Mouse (Mus musculus) neural tube, embryonic 14.5 days (tissue): ENCODE measurements around the gene Spaca6. TPM values are rescaled to one million over a fixed set of nuclear protein-coding genes. Genes with fewer than 3 reads are reported as not detected.

ENCODE experiments used
- ATAC-seq: fragments of 200-750 bp; cut with Nextera tagmentation; 2 replicates; pipeline ENCODE4 v1.8.0; 2017; ENCODE audit warnings: low read depth, mild to moderate bottlenecking, moderate TSS enrichment, moderate library complexity
- H3K27ac ChIP-seq: fragments of 300-500 bp; sonication (generic); 2 replicates; pipeline ENCODE4 v1.5.1; 2014; ENCODE audit warnings: low read depth, mild to moderate bottlenecking, control low read depth, low read length, moderate library complexity, mixed read lengths
- H3K27me3 ChIP-seq: fragments of 300-500 bp; sonication (generic); 2 replicates; pipeline ENCODE4 v1.6.1; 2014; ENCODE audit warnings: low read length; ENCODE audit not compliant: control insufficient read depth, insufficient read depth
- H3K36me3 ChIP-seq: fragments of 300-500 bp; sonication (generic); 2 replicates; pipeline ENCODE4 v1.6.1; 2014; ENCODE audit warnings: low read length, mixed read lengths; ENCODE audit not compliant: control insufficient read depth, insufficient read depth
- H3K4me1 ChIP-seq: fragments of 300-500 bp; sonication (generic); 2 replicates; pipeline ENCODE4 v1.6.1; 2014; ENCODE audit warnings: low read length; ENCODE audit not compliant: control insufficient read depth, insufficient read depth
- H3K4me2 ChIP-seq: fragments of 300-500 bp; sonication (generic); 2 replicates; pipeline ENCODE4 v1.6.1; 2014; ENCODE audit warnings: mild to moderate bottlenecking, low read depth, low read length, control low read depth
- H3K4me3 ChIP-seq: fragments of 300-500 bp; sonication (generic); 2 replicates; pipeline ENCODE4 v1.5.1; 2014; ENCODE audit warnings: low read depth, low read length, control low read depth, mixed read lengths
- H3K9ac ChIP-seq: fragments of 300-500 bp; sonication (generic); replicated peaks from 2 replicates; pipeline ENCODE4 v1.6.1; 2014; ENCODE audit warnings: low read depth, mild to moderate bottlenecking, control low read depth, low read length, mixed read lengths
- H3K9me3 ChIP-seq: fragments of 300-500 bp; sonication (generic); 2 replicates; pipeline ENCODE4 v1.6.1; 2016; ENCODE audit warnings: low read length; ENCODE audit not compliant: control insufficient read depth
- WGBS: fragments of 180-500 bp; shearing (Covaris S2); extraction: QIAGEN DNeasy Blood & Tissue Kit; methylation state at CpG from one replicate; pipeline ENCODE4 v1.1.7; 2014; 5-methylcytosine and 5-hydroxymethylcytosine counted together
- polyA plus RNA-seq: library from polyadenylated mRNA; unstranded; fragments of >200 nt; fragmentation: Nextera tagmentation; extraction: Ambion mirVana; gene quantifications from 2 replicates; pipeline ENCODE4 v1.2.1, GENCODE M21; 2014

The Spaca6 gene
- polyA plus RNA-seq, 1 experiment from 2014 or later, result 29.1 TPM

DNA sequence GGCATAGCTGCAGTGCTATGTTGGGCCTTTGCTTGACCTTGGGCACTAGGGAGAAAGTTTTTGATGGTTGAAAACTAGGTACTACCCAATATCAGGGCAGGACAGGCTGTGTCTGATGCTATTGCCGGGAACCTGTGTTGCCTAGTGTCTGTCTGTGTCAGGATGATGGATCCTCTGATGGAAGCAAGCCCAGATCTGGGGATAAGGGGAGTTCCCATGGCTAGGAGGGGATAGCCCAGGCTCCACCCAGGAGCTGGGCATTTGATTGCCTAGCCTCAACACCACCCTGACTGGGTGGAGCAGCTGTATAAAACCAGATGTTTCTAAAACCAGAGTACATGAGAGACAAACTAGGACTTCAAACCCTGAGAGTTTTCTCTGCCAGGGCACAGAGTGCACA is 29.7 kb downstream of the Spaca6 start:
- no peak for ATAC-seq
- Histone ChIP-seq H3K27ac (no peak overlapping the region), H3K27me3 (no peaks in the 10 kb centered on the region), H3K4me2 (no peak overlapping the region), H3K4me3 (no peak overlapping the region), H3K9ac (no peak overlapping the region), H3K36me3 (no peaks in the 10 kb centered on the region), H3K9me3 (no peaks in the 10 kb centered on the region), H3K4me1 (no peaks in the 10 kb centered on the region)
- WGBS, result 69% methylated on average over 1 of the region's 1 CpGs

DNA sequence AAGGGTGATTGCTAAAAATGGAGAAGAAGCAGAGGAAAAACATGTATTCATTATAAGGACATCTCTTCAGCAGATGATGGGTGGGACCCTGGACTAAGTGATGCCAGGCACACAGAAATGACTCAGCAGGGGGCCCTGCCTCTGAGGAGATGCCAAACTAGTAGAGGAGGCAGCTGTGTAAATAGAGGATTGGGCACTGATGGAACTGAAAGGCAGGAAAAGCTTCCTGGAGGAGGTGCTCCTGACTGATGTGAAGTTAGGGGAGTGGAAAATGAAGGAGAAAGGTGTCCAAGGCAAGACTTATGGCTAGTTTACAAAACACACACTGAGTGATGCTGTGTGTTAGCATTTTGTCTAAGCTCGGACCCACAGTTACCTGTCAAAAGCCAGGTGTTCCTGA is 30.5 kb downstream of the Spaca6 start:
- Histone ChIP-seq H3K4me3 (no peak overlapping the region), H3K27ac (no peak overlapping the region), H3K4me2 (no peak overlapping the region), H3K9ac (no peak overlapping the region), H3K36me3 (no peaks in the 10 kb centered on the region), H3K9me3 (no peaks in the 10 kb centered on the region), H3K27me3 (no peaks in the 10 kb centered on the region), H3K4me1 (no peaks in the 10 kb centered on the region)
- no peak for ATAC-seq
- WGBS, result 85% methylated on average over 1 of the region's 1 CpGs

DNA sequence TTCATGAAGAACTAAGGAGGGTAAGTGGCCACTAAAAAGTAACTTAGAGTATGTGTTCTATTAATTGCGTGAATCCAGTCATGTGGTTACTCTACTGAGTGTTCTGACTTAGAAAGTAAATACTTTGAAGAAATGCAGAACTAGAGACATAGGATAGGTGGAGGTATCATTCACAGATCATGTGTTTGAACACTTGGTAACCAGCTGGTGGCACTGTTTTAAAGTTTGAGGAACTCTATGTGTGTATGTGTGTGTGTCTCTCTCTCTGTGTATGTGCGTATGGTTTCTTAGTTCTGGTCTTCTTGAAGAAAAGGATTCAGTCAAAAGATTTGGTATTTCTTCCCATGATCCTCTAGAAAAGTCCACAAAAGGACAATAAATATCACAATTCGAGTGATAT is 33.2 kb downstream of the Spaca6 start:
- no peaks in the 10 kb centered on the region for H3K27me3 ChIP-seq
- no peak for ATAC-seq
- H3K9ac ChIP-seq, result no peak overlapping the region
- no peaks in the 10 kb centered on the region for H3K36me3 ChIP-seq
- no peak overlapping the region for H3K27ac ChIP-seq
- no peak overlapping the region for H3K4me3 ChIP-seq
- WGBS, result 91% methylated on average over 3 of the region's 3 CpGs
- no peak overlapping the region for H3K4me2 ChIP-seq
- H3K4me1 ChIP-seq, result no peaks in the 10 kb centered on the region
- no peaks in the 10 kb centered on the region for H3K9me3 ChIP-seq

DNA sequence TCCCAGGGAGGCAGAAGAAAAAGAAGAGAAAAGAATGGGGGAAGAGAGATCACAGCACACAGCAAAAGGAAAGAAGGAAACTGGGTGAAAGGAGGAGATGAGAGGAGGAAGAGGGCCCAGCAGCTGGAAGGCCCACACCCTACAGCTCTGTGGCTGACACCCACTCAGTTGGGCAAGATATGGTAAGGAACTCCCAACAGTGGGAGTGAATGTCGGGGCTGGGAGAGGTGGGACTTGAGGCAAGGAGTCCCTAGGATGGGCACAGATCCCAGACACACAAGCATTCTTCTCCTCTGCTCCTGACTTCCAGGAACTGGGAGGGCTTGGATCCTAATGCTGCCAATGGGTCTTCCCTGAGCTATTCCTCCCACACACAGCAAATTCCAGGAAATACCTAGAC is 35.4 kb downstream of the Spaca6 start:
- no peak overlapping the region for H3K9ac ChIP-seq
- H3K27me3 ChIP-seq, result no peaks in the 10 kb centered on the region
- H3K4me3 ChIP-seq, result no peak overlapping the region
- WGBS, result 79% methylated on average over 1 of the region's 1 CpGs
- no peak overlapping the region for H3K27ac ChIP-seq
- no peak overlapping the region for H3K4me2 ChIP-seq
- no peak for ATAC-seq
- no peaks in the 10 kb centered on the region for H3K9me3 ChIP-seq
- no peaks in the 10 kb centered on the region for H3K4me1 ChIP-seq
- H3K36me3 ChIP-seq, result no peaks in the 10 kb centered on the region

DNA sequence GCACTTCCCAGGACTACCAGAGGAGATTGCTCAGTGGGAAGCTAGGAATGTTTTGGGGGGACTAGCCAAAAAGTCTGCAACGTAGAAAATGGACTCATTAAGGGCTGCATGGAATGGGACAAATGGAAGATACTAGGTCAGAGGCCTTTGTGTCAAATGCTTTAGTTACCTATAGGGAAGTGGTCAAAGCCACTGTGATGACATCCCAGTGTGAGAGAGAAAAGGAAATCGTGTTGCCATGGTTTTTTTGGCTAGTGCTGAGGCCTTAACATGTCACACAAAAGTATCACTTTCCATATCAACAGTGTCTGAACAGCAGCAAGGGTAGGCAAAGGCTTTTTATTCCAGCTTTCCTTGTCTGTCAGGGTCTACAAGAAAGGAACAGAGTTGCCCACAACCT is 38.2 kb downstream of the Spaca6 start:
- Histone ChIP-seq H3K9ac (no peak overlapping the region), H3K4me1 (no peaks in the 10 kb centered on the region), H3K4me2 (no peak overlapping the region), H3K36me3 (no peaks in the 10 kb centered on the region), H3K9me3 (no peaks in the 10 kb centered on the region), H3K27me3 (no peaks in the 10 kb centered on the region), H3K27ac (no peak overlapping the region), H3K4me3 (no peak overlapping the region)
- 57% methylated on average over 2 of the region's 2 CpGs for WGBS
- no peak for ATAC-seq

DNA sequence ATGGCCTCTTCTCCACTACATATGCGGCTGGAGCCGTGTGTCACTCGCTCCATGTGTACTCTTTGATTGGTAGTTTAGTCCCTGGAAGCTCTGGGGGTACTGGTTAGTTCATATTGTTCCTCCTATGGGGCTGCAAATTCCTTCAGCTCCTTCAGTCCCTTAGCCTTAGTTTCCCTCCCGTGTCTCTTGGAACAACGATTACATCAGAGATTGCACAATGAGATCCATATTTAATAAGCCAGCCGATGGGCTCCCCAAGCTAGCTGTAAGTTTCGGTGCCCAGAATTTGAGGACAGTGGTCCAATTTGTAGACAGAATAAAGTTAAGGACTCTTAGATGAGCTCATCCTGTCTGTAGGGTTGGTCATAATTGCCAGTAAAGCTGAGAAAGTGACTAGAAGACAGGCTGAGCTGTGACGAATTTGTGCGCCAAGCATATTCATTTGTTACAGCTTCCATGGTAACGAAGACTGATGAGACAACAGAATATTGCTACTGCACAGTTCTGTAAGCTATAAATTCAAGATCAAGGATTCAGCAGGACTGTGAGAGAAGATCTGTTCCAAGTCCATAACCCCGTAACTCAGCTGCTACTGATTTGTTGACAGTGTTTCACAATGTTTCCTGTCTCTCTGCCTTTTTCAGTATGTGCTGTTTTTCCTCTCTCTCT is 40.0 kb downstream of the Spaca6 start:
- no peak overlapping the region for H3K27ac ChIP-seq
- no peak for ATAC-seq
- no peaks in the 10 kb centered on the region for H3K36me3 ChIP-seq
- H3K9ac ChIP-seq, result no peak overlapping the region
- no peak overlapping the region for H3K4me3 ChIP-seq
- H3K4me2 ChIP-seq, result no peak overlapping the region
- 86% methylated on average over 11 of the region's 11 CpGs for WGBS
- no peaks in the 10 kb centered on the region for H3K27me3 ChIP-seq
- H3K4me1 ChIP-seq, result no peaks in the 10 kb centered on the region
- no peaks in the 10 kb centered on the region for H3K9me3 ChIP-seq

DNA sequence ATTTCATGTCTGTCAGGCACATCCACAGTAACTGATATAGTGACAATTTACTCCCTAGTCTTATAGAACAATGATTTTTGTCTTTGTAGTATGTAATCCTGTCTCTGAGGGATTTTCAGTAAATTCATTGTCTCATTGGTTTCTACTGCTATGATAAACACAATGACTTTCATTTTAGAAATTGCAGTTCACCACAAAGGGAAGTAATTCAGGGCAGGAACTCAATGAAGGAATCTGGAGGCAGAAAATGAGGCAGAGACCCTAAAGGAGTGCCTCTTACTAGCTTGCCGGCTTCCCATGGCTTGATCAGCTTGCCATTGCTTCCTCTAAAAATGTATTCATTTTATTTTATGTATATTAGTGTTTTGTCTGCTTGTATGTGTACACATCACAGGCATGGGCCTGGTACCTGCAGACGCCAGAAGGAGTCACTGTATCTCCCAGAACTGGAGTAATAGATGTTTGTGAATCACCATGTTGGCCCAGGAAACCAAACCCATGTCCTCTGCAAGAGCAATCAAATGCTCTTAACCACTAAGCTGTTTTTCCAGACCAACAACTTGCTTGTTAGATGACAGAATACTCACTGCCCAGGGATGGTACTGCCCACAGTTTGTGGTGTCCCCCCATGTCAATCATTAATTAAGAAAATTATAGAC is 44.1 kb downstream of the Spaca6 start:
- Histone ChIP-seq H3K9ac (no peak overlapping the region), H3K4me1 (no peaks in the 10 kb centered on the region)
- WGBS, result 87% methylated on average over 2 of the region's 2 CpGs

DNA sequence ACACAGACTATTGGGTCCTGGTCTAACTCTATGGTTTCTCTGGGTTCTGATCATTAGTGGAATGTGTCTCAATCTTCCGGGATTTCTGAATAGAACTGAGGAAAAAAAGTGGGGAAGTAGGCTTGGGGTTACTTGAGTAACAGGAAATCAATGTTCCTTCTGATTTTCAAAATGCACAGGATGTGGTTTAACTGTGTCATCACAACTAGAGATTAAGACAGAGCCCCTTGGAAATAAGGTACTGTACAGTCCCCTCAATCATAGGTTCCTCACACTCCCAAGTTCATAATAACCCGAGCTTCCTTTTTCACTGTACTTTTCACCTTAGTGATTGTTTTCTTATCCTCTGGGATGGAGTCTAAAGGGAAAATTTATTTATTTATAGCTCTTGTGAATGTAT is 44.7 kb downstream of the Spaca6 start:
- Histone ChIP-seq H3K4me1 (no peaks in the 10 kb centered on the region), H3K9me3 (no peaks in the 10 kb centered on the region), H3K4me3 (no peak overlapping the region), H3K27ac (no peak overlapping the region), H3K9ac (no peak overlapping the region), H3K36me3 (no peaks in the 10 kb centered on the region), H3K4me2 (no peak overlapping the region), H3K27me3 (no peaks in the 10 kb centered on the region)
- 90% methylated on average over 2 of the region's 2 CpGs for WGBS
- ATAC-seq, result no peak

More for the DNA sequence above, 44.1 kb downstream of the Spaca6 start:
- Histone ChIP-seq H3K27me3 (no peaks in the 10 kb centered on the region), H3K27ac (no peak overlapping the region), H3K4me2 (no peak overlapping the region), H3K9me3 (no peaks in the 10 kb centered on the region), H3K36me3 (no peaks in the 10 kb centered on the region), H3K4me3 (no peak overlapping the region)
- no peak for ATAC-seq

DNA sequence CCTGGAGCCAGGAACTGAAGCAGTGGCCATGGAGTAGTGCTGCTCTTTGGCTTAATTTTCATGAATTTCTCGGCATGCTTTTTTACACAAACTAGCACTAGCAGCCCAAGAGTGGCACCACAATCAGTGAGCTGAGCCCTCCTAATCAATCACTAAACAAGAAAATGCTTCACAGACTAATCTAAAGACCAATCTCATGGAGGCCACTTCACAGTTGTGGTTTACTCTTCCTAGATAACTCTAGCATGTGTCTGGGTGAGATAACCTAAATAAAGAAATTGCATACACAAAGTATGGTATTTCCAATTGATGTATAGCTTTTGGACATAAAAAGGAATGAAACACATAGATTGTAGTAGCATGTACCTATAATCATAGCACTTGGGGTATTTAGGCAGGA is 52.4 kb downstream of the Spaca6 start:
- 96% methylated on average over 1 of the region's 1 CpGs for WGBS
- H3K4me1 ChIP-seq, result no peaks in the 10 kb centered on the region
- no peaks in the 10 kb centered on the region for H3K36me3 ChIP-seq
- H3K9ac ChIP-seq, result no peak overlapping the region
- no peaks in the 10 kb centered on the region for H3K27me3 ChIP-seq
- H3K27ac ChIP-seq, result no peak overlapping the region
- no peak overlapping the region for H3K4me2 ChIP-seq
- no peak overlapping the region for H3K4me3 ChIP-seq
- ATAC-seq, result no peak
- no peaks in the 10 kb centered on the region for H3K9me3 ChIP-seq
